ENCODE assay signal across 35 mouse cellular contexts in genomic region chr19:39156836-39157235, GRCm38 (mm10). TPM values are rescaled to one million over a fixed set of nuclear protein-coding genes. Genes with fewer than 3 reads are reported as not detected.
"Had no signal": no experiment of that assay in that cellular context is flagged by ENCODE, and none has a peak within 500 bp of the region (broad histone marks: within the 10 kb centered on the region; RNA-seq: fewer than 3 reads in every experiment).

No protein-coding gene starts in this region.

RNA-seq across cellular contexts. Expression of gene Cyp2c66, which starts 43.1 kb away (rescaled TPM):
- total RNA-seq: heart, postnatal 10 days; heart, postnatal 14 days; heart, postnatal 25 days; heart, postnatal 36 days; heart, postnatal 4 days; hematopoietic stem cell, adult 5-6 weeks; hindbrain, postnatal 0 days; layer of hippocampus, adult 18-20 months; layer of hippocampus, adult 2 months; layer of hippocampus, adult 8-10 months; layer of hippocampus, postnatal 10 days; layer of hippocampus, postnatal 14 days; layer of hippocampus, postnatal 25 days; layer of hippocampus, postnatal 36 days; left cerebral cortex, adult 18-20 months; left cerebral cortex, adult 2 months; left cerebral cortex, adult 8-10 months had no signal
- polyA plus RNA-seq: heart, embryonic 13.5 days; heart, embryonic 14.5 days; heart, embryonic 15.5 days; heart, embryonic 16.5 days; heart, postnatal 0 days; hindbrain, embryonic 10.5 days; hindbrain, embryonic 11.5 days; hindbrain, embryonic 12.5 days; hindbrain, embryonic 13.5 days; hindbrain, embryonic 14.5 days; hindbrain, embryonic 15.5 days; hindbrain, embryonic 16.5 days; hindbrain, postnatal 0 days; inflammation-experienced regulatory T-cells, adult 6 months; kidney, adult 2 months; kidney, embryonic 14.5 days; kidney, embryonic 15.5 days; kidney, embryonic 16.5 days; kidney, postnatal 0 days had no signal
